Mouse (Mus musculus): ENCODE measurements around the gene Lce1k.
"Not testable (repeated sequence)": the region's sequence is repeated elsewhere in the genome, so short reads cannot be mapped to it uniquely, and the experiment has no call there.

Gene Lce1k

DNA sequence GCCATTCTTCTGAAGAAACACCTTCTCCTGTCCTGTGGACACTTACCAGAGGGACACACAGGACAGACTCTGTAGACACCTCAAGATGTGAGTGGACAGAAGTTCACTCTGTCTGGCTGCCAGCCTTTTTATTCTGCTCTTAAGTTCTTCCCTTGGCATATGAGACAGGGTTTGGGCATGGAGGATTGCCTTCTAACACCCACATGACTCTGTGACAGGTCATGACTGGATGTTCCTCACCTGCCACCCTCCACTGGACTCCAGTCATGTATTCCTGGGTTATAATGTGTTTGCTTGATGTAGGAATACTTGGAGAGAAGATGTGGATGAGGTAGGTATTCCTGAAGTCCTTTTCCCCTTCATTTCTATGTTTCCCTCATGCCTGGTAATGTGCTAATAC lies at the start of gene Lce1k:
TSS of gene Lce1k (minus strand) at position 101 of the 400 bp plus-strand sequence.
- in situ Hi-C loops (cut with MboI; ENCODE audit: low pct_unique_long_range_greater_than_20kb in 1 of 2, low sequenced_read_pairs in 2 of 2, unreplicated experiment in 1 of 2) = no loop called here

GRCm38 (mm10) chr3:92851186-92851585 lies 43.5 kb upstream of the Lce1k start, which contains the start of gene Lce1l:
Lce1l (minus strand) TSS chr3:92851286.
- in situ Hi-C loops (cut with MboI; ENCODE audit: low pct_unique_long_range_greater_than_20kb in 1 of 2, low sequenced_read_pairs in 2 of 2, unreplicated experiment in 1 of 2) = no loop called here

DNA sequence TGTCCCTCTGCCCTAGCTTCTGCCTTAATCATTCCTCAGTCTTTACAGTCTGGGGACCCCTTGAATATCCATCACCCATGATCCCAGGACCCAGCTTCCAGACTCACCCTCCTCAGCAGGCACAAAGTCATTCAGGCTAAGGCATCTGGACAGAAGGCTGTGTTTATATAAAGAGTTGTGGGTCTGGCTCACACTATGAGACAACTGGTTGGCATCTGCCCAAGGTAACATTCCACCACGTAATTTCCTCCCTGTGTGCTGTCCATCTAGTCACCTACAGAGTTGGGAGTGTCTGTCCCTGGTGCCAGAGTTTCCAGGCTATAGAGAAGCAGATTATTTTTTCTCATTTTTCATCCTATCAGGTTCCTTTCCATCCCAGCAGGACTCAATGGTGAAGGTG lies 19.4 kb upstream of the Lce1k start, which contains the start of gene Kprp:
TSS of gene Kprp (minus strand) at position 140 of the 400 bp plus-strand sequence.
- in situ Hi-C loops (cut with MboI; ENCODE audit: low pct_unique_long_range_greater_than_20kb in 1 of 2, low sequenced_read_pairs in 2 of 2, unreplicated experiment in 1 of 2) = no loop called here

DNA sequence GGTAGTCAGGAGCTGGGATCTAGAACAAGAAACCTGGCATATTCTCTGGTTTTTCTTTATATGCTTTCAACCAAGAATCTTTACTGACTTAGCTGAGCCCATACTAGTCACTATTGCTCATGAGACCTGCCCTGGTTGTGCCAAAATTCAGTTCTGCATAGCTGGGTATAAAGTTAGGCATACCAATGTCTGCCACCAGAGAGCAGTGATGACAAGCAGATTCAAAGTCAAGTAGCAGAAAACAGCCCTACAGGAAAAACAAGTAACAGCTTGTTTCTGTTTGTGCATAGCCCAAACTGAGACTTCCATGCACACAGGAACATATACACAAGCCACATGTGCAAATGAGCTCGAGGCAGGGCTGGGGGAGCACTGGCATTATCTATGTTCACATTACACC lies 18.1 kb upstream of the Lce1k start:
- in situ Hi-C loops (cut with MboI; ENCODE audit: low pct_unique_long_range_greater_than_20kb in 1 of 2, low sequenced_read_pairs in 2 of 2, unreplicated experiment in 1 of 2) = no loop called here

GRCm38 (mm10) chr3:92816036-92816435 lies 8.3 kb upstream of the Lce1k start:
- in situ Hi-C loops (cut with MboI; ENCODE audit: low pct_unique_long_range_greater_than_20kb in 1 of 2, low sequenced_read_pairs in 2 of 2, unreplicated experiment in 1 of 2) = not testable (repeated sequence)

GRCm38 (mm10) chr3:92815581-92815980 lies 7.9 kb upstream of the Lce1k start:
- in situ Hi-C loops (cut with MboI; ENCODE audit: low pct_unique_long_range_greater_than_20kb in 1 of 2, low sequenced_read_pairs in 2 of 2, unreplicated experiment in 1 of 2) = no loop called here

DNA sequence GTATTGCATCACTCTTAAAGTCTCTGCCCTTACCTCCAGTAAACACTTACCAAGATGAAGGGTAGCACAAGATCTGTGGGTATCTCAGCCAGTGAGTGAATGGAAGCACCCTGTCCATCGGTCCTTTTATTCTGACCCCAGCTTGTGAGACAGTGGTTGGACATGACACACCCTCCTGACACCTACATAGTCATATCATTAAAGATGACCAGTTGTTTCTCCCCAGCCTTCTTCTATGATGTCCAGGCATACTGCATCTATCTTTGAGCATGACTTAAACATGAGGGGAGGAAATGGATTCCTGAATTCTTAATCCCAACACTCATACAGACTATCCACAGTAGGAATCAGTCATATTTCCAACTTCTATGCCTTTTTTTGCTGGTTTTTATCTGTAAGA lies 17.3 kb downstream of the Lce1k start, which contains the start of gene Lce1j:
TSS of gene Lce1j (minus strand) at position 101 of the 400 bp plus-strand sequence.
- in situ Hi-C loops (cut with MboI; ENCODE audit: low pct_unique_long_range_greater_than_20kb in 1 of 2, low sequenced_read_pairs in 2 of 2, unreplicated experiment in 1 of 2) = no loop called here

DNA sequence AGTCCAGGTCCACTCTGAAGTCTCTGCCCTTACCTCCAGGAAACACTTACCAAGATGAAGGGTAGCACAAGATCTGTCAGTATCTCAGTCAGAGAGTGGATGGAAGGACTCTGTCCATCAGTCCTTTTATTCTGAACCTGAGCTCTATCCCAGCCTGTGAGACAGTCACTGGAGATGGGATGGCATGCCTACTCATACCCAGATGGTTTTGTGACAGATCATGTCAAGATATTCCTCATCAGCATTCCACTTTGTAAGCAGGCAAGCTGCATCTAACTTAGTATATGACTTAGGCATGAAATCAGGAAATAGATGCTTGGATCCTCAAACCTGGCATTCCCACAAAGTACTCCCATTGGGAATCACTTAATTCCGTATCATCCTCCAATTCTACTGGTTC lies 28.9 kb downstream of the Lce1k start, which contains the start of gene Lce1i:
TSS of gene Lce1i (minus strand) at position 101 of the 400 bp plus-strand sequence.
- in situ Hi-C loops (cut with MboI; ENCODE audit: low pct_unique_long_range_greater_than_20kb in 1 of 2, low sequenced_read_pairs in 2 of 2, unreplicated experiment in 1 of 2) = no loop called here

- in situ Hi-C loops (cut with MboI; ENCODE audit: low pct_unique_long_range_greater_than_20kb in 1 of 2, low sequenced_read_pairs in 2 of 2, unreplicated experiment in 1 of 2) = no loop called here
Observed at GRCm38 (mm10) chr3:92771573-92771972, 36.1 kb downstream of the Lce1k start.

- in situ Hi-C loops (cut with MboI; ENCODE audit: low pct_unique_long_range_greater_than_20kb in 1 of 2, low sequenced_read_pairs in 2 of 2, unreplicated experiment in 1 of 2) = no loop called here
Observed at GRCm38 (mm10) chr3:92764965-92765364, 42.7 kb downstream of the Lce1k start, which contains the start of gene Lce1h. Lce1h (minus strand) TSS chr3:92765065.
